Mouse (Mus musculus): ENCODE results near the gene Olfr1058. TPM values are rescaled to one million over a fixed set of nuclear protein-coding genes. Genes with fewer than 3 reads are reported as not detected.
"Not testable (repeated sequence)": the region's sequence is repeated elsewhere in the genome, so short reads cannot be mapped to it uniquely, and the experiment has no call there.

Gene Olfr1058
- not detected in 2 replicates for polyA plus RNA-seq (2015; fragmentation: Nextera tagmentation; extraction: Ambion mirVana)

GRCm38 (mm10) chr2:86388461-86388860, at the start of gene Olfr1058:
TSS of gene Olfr1058 (minus strand) at chr2:86388561.
- not testable (repeated sequence) for H3K9me3 ChIP-seq (ENCODE audit: low read length); H3K4me2 ChIP-seq (replicated peaks; ENCODE audit: low read depth, low read length); H3K4me1 ChIP-seq (ENCODE audit: insufficient read depth, low read length); ATAC-seq (ENCODE audit: low FRiP score, low TSS enrichment); H3K27me3 ChIP-seq (ENCODE audit: insufficient read depth, low read length); H3K9ac ChIP-seq (replicated peaks; ENCODE audit: low read length); H3K36me3 ChIP-seq (ENCODE audit: insufficient read depth, low read length); H3K27ac ChIP-seq (ENCODE audit: low read length); H3K4me3 ChIP-seq (ENCODE audit: low read length)

- WGBS: 87% methylated on average over 8 of the region's 8 CpGs
- not testable (repeated sequence) for H3K4me2 ChIP-seq (replicated peaks; ENCODE audit: low read depth, low read length); H3K27ac ChIP-seq (ENCODE audit: low read length); H3K9ac ChIP-seq (replicated peaks; ENCODE audit: low read length); H3K27me3 ChIP-seq (ENCODE audit: insufficient read depth, low read length); H3K4me3 ChIP-seq (ENCODE audit: low read length); H3K4me1 ChIP-seq (ENCODE audit: insufficient read depth, low read length); H3K36me3 ChIP-seq (ENCODE audit: insufficient read depth, low read length); H3K9me3 ChIP-seq (ENCODE audit: low read length); ATAC-seq (ENCODE audit: low FRiP score, low TSS enrichment)
Measured at GRCm38 (mm10) chr2:86428511-86428910, 40.1 kb upstream of the Olfr1058 start.

DNA sequence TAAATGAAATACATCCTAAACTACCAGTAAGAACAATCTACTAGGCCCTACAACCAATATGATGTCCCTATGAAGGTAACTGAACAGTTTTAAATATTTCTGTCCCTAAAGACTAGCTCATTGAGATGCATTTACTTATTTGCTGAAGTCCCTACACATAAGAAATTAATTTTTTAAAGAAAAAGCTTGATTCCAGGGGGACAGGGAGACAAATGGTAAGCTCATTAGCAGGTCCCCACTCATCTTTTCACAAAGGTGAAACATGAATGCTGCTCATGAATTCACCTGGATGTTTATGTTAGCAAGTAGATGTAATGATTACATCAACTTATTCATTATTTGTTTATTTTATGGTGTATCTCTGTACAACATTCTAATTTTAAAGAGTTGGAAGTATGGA, 38.3 kb upstream of the Olfr1058 start, which contains the start of gene Olfr1062:
Olfr1062 (minus strand) TSS at position 101 of the 400 bp plus-strand sequence.
- H3K36me3 ChIP-seq (ENCODE audit: insufficient read depth, low read length); H3K27me3 ChIP-seq (ENCODE audit: insufficient read depth, low read length); H3K9ac ChIP-seq (replicated peaks; ENCODE audit: low read length); ATAC-seq (ENCODE audit: low FRiP score, low TSS enrichment); H3K4me3 ChIP-seq (ENCODE audit: low read length); H3K4me2 ChIP-seq (replicated peaks; ENCODE audit: low read depth, low read length); H3K4me1 ChIP-seq (ENCODE audit: insufficient read depth, low read length); H3K27ac ChIP-seq (ENCODE audit: low read length); H3K9me3 ChIP-seq (ENCODE audit: low read length): not testable (repeated sequence)

- ATAC-seq (ENCODE audit: low FRiP score, low TSS enrichment): no peak
- H3K27ac ChIP-seq (ENCODE audit: low read length): no peak within 1 kb of the TSS
- 81% methylated on average over 1 of the region's 1 CpGs for WGBS
Measured at GRCm38 (mm10) chr2:86413950-86414349, 25.6 kb upstream of the Olfr1058 start, which contains the start of gene Olfr1061. TSS of gene Olfr1061 (minus strand) at chr2:86414050.

GRCm38 (mm10) chr2:86395114-86395513, 6.8 kb upstream of the Olfr1058 start:
- WGBS: 85% methylated on average over 2 of the region's 2 CpGs
- no peaks in the 10 kb centered on the region for H3K9me3 ChIP-seq (ENCODE audit: low read length)
- no peak for ATAC-seq (ENCODE audit: low FRiP score, low TSS enrichment)

More at GRCm38 (mm10) chr2:86413950-86414349, 25.6 kb upstream of the Olfr1058 start, which contains the start of gene Olfr1061:
- H3K4me2 ChIP-seq (replicated peaks; ENCODE audit: low read depth, low read length): no peak within 1 kb of the TSS
- no peak within 1 kb of the TSS for H3K9ac ChIP-seq (replicated peaks; ENCODE audit: low read length)
- no peaks in the 10 kb centered on the region for H3K9me3 ChIP-seq (ENCODE audit: low read length)
- H3K36me3 ChIP-seq (ENCODE audit: insufficient read depth, low read length): no peaks in the 10 kb centered on the region
- H3K4me3 ChIP-seq (ENCODE audit: low read length): no peak within 1 kb of the TSS
- no peaks in the 10 kb centered on the region for H3K4me1 ChIP-seq (ENCODE audit: insufficient read depth, low read length)
- H3K27me3 ChIP-seq (ENCODE audit: insufficient read depth, low read length): no peaks in the 10 kb centered on the region

DNA sequence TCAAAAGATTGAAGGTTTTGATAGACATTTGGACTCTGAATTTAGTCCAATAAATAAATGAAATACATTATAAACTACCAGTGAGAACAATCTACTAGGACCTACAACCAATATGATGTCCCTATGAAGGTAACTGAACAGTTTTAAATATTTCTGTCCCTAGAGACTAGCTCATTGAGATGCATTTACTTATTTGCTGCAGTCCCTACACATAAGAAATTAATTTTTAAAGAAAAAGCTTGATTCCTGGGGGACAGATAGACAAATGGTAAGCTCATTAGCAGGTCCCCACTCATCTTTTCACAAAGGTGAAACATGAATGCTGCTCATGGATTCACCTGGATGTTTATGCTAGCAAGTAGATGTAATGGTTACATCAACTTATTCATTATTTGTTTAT, 10.1 kb downstream of the Olfr1058 start, which contains the start of gene Olfr1057:
Olfr1057 (minus strand) TSS at position 101 of the 400 bp plus-strand sequence.
- H3K9ac ChIP-seq (replicated peaks; ENCODE audit: low read length): no peak within 1 kb of the TSS
- no peak within 1 kb of the TSS for H3K4me2 ChIP-seq (replicated peaks; ENCODE audit: low read depth, low read length)
- H3K27me3 ChIP-seq (ENCODE audit: insufficient read depth, low read length): no peaks in the 10 kb centered on the region
- ATAC-seq (ENCODE audit: low FRiP score, low TSS enrichment): no peak
- H3K36me3 ChIP-seq (ENCODE audit: insufficient read depth, low read length): no peaks in the 10 kb centered on the region
- H3K4me1 ChIP-seq (ENCODE audit: insufficient read depth, low read length): no peaks in the 10 kb centered on the region
- H3K4me3 ChIP-seq (ENCODE audit: low read length): no peak within 1 kb of the TSS
- no peaks in the 10 kb centered on the region for H3K9me3 ChIP-seq (ENCODE audit: low read length)
- H3K27ac ChIP-seq (ENCODE audit: low read length): no peak within 1 kb of the TSS

More at GRCm38 (mm10) chr2:86395114-86395513, 6.8 kb upstream of the Olfr1058 start:
- no peaks in the 10 kb centered on the region for H3K4me1 ChIP-seq (ENCODE audit: insufficient read depth, low read length)
- no peak overlapping the region for H3K9ac ChIP-seq (replicated peaks; ENCODE audit: low read length)
- H3K27me3 ChIP-seq (ENCODE audit: insufficient read depth, low read length): no peaks in the 10 kb centered on the region
- H3K36me3 ChIP-seq (ENCODE audit: insufficient read depth, low read length): no peaks in the 10 kb centered on the region
- H3K4me2 ChIP-seq (replicated peaks; ENCODE audit: low read depth, low read length): no peak overlapping the region
- H3K27ac ChIP-seq (ENCODE audit: low read length): no peak overlapping the region
- no peak overlapping the region for H3K4me3 ChIP-seq (ENCODE audit: low read length)

DNA sequence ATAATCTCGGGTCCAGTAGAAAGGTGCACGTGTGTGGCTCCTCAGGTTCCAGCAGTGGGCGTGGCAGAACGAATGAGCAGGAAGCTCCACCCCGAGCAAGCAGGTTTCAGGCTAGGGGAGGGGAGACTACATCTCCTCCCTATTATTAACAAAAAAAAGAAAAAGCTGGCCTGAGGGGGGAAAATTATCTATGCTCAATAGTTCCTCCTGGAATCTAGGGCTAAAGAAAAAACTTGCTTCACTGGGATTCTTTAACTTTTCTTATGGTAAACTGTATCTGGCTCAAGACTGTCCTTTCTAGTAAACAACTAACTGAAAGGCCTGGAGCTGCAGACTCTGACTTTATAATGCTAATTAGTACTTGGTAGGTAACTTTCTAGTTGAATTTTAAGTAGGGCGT, 22.0 kb downstream of the Olfr1058 start:
- not testable (repeated sequence) for H3K27ac ChIP-seq (ENCODE audit: low read length); H3K9ac ChIP-seq (replicated peaks; ENCODE audit: low read length); H3K4me1 ChIP-seq (ENCODE audit: insufficient read depth, low read length); H3K4me2 ChIP-seq (replicated peaks; ENCODE audit: low read depth, low read length); ATAC-seq (ENCODE audit: low FRiP score, low TSS enrichment); H3K4me3 ChIP-seq (ENCODE audit: low read length); H3K36me3 ChIP-seq (ENCODE audit: insufficient read depth, low read length); H3K9me3 ChIP-seq (ENCODE audit: low read length); H3K27me3 ChIP-seq (ENCODE audit: insufficient read depth, low read length)
- no CpG with 5 or more reads among the region's 6 CpGs for WGBS

GRCm38 (mm10) chr2:86362369-86362768, 26.0 kb downstream of the Olfr1058 start, which contains the start of gene Olfr1056:
TSS of gene Olfr1056 (minus strand) at chr2:86362469.
- ATAC-seq (ENCODE audit: low FRiP score, low TSS enrichment): no peak
- Histone ChIP-seq H3K4me1 (ENCODE audit: insufficient read depth, low read length) (no peaks in the 10 kb centered on the region), H3K9ac (replicated peaks; ENCODE audit: low read length) (no peak within 1 kb of the TSS), H3K4me2 (replicated peaks; ENCODE audit: low read depth, low read length) (no peak within 1 kb of the TSS), H3K4me3 (ENCODE audit: low read length) (no peak within 1 kb of the TSS), H3K9me3 (ENCODE audit: low read length) (no peaks in the 10 kb centered on the region), H3K36me3 (ENCODE audit: insufficient read depth, low read length) (no peaks in the 10 kb centered on the region), H3K27me3 (ENCODE audit: insufficient read depth, low read length) (no peaks in the 10 kb centered on the region), H3K27ac (ENCODE audit: low read length) (no peak within 1 kb of the TSS)

GRCm38 (mm10) chr2:86351751-86352150, 36.6 kb downstream of the Olfr1058 start:
- H3K27me3 ChIP-seq (ENCODE audit: insufficient read depth, low read length); ATAC-seq (ENCODE audit: low FRiP score, low TSS enrichment); H3K9me3 ChIP-seq (ENCODE audit: low read length); H3K9ac ChIP-seq (replicated peaks; ENCODE audit: low read length); H3K4me3 ChIP-seq (ENCODE audit: low read length); H3K4me2 ChIP-seq (replicated peaks; ENCODE audit: low read depth, low read length); H3K36me3 ChIP-seq (ENCODE audit: insufficient read depth, low read length); H3K4me1 ChIP-seq (ENCODE audit: insufficient read depth, low read length); H3K27ac ChIP-seq (ENCODE audit: low read length): not testable (repeated sequence)
- 97% methylated on average over 1 of the region's 1 CpGs for WGBS

- no peaks in the 10 kb centered on the region for H3K27me3 ChIP-seq (ENCODE audit: insufficient read depth, low read length)
- no peaks in the 10 kb centered on the region for H3K9me3 ChIP-seq (ENCODE audit: low read length)
- no peak within 1 kb of the TSS for H3K4me3 ChIP-seq (ENCODE audit: low read length)
- no peaks in the 10 kb centered on the region for H3K36me3 ChIP-seq (ENCODE audit: insufficient read depth, low read length)
- no peaks in the 10 kb centered on the region for H3K4me1 ChIP-seq (ENCODE audit: insufficient read depth, low read length)
- 75% methylated on average over 5 of the region's 5 CpGs for WGBS
- no peak within 1 kb of the TSS for H3K4me2 ChIP-seq (replicated peaks; ENCODE audit: low read depth, low read length)
- no peak for ATAC-seq (ENCODE audit: low FRiP score, low TSS enrichment)
- no peak within 1 kb of the TSS for H3K9ac ChIP-seq (replicated peaks; ENCODE audit: low read length)
- no peak within 1 kb of the TSS for H3K27ac ChIP-seq (ENCODE audit: low read length)
Measured at GRCm38 (mm10) chr2:86350184-86350583, 38.2 kb downstream of the Olfr1058 start, which contains the start of gene Olfr1055. TSS of gene Olfr1055 (minus strand) at chr2:86350284.
